Mouse (Mus musculus): Measurements from ENCODE around the gene Gm49354. TPM values are rescaled to one million over a fixed set of nuclear protein-coding genes. Genes with fewer than 3 reads are reported as not detected.
A peak's percentile ranks its signal among the peaks of the same experiment; 100 is the strongest.

The Gm49354 gene
- polyA plus RNA-seq, 2 experiments, result 0.35 TPM; not detected in 1

DNA sequence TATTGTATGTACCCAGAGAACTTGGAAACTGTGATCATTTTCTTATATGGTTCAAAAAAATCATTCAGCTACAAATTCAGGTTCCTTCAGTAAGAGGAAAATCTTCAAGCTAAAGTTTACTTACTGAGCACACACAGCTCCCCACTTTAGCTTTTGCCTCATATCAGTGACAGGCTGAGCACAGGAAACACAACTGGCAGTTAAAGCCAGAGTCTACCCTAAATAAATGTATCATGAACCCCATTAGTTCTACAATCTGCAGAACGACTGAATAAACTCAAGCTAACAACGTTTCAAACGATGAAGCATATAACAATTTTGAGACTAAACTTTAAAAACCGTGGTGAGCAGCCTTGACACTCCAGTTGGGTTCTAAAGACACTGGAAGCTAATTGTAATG, 35.3 kb upstream of the Gm49354 start:
- Histone ChIP-seq H3K27ac (peak overlapping the region; percentile 97), H3K4me3 (ENCODE audit: insufficient read depth in 1 of 2, low read depth in 2 of 2, low read length in 2 of 2) (peak overlapping the region in 1 of 2 experiments; percentile 78; a peak in 2 of 4 replicates), H3K9me3 (ENCODE audit: control insufficient read depth, low read length) (no peaks in the 10 kb centered on the region), H3K27me3 (ENCODE audit: control insufficient read depth, insufficient read depth, low read length) (no peaks in the 10 kb centered on the region), H3K9ac (replicated peaks) (peak overlapping the region; percentile 95), H3K4me2 (ENCODE audit: low read depth) (peak overlapping the region; percentile 98), H3K4me1 (replicated peaks; ENCODE audit: control insufficient read depth in 2 of 2, insufficient read depth in 2 of 2, low read length in 1 of 2) (peaks cover 56 to 57% of the 10 kb centered on the region in 2 experiments), H3K36me3 (replicated peaks; ENCODE audit: control insufficient read depth, insufficient read depth, low read depth) (peaks cover 90% of the 10 kb centered on the region)
- DNase-seq (ENCODE audit: low read depth in 3 of 3, low spot score in 3 of 3) (no peak), ATAC-seq (ENCODE audit: insufficient read depth) (no peak)
- WGBS (ENCODE audit: insufficient replicate concordance), result 54% methylated on average over 4 of the region's 4 CpGs
- TF ChIP-seq EP300 (IDR thresholded peaks at IDR 0.05; ENCODE audit: low read depth) (no peak), CTCF (IDR thresholded peaks at IDR 0.05; ENCODE audit: low read depth) (no peak)

DNA sequence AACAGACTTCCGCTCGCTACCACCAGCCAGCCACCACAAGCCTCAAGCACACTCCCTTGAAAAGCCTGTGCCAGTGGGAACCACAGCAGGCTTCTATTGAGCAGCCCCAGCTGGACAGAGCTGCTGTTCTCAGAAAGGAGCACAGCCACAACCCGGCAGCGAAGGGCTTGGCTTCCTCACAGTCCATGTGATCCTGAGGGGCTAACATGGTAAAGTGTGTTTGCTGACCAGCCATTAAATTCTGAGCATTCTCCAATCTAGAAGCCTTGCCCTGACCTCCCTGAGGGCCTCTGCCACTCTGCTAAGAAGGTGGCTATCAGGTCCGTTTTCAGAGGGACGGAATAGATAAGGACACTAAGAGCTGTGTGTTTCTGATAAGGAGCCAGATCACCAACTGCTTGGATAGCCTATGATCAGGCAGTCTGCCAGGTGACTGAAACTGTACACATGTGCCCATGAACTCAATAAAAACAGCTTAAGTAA, 32.1 kb upstream of the Gm49354 start:
- H3K9ac ChIP-seq (replicated peaks), result peak overlapping the region; percentile 65
- ATAC-seq (ENCODE audit: insufficient read depth) (peak; percentile 100), DNase-seq (ENCODE audit: low read depth in 3 of 3, low spot score in 3 of 3) (peak; percentile 89 to 94 (median 91))
- H3K4me2 ChIP-seq (ENCODE audit: low read depth), result peak overlapping the region; percentile 98
- 13% methylated on average over 6 of the region's 6 CpGs for WGBS (ENCODE audit: insufficient replicate concordance)
- H3K27ac ChIP-seq, result peak overlapping the region; percentile 97
- no peaks in the 10 kb centered on the region for H3K27me3 ChIP-seq (ENCODE audit: control insufficient read depth, insufficient read depth, low read length)
- TF ChIP-seq CTCF (IDR thresholded peaks at IDR 0.05; ENCODE audit: low read depth) (no peak), EP300 (IDR thresholded peaks at IDR 0.05; ENCODE audit: low read depth) (peak; percentile 99)
- no peaks in the 10 kb centered on the region for H3K9me3 ChIP-seq (ENCODE audit: control insufficient read depth, low read length)
- peak overlapping the region; percentile 43 to 53 for H3K4me3 ChIP-seq (ENCODE audit: insufficient read depth in 1 of 2, low read depth in 2 of 2, low read length in 2 of 2)
- peaks cover 94% of the 10 kb centered on the region for H3K36me3 ChIP-seq (replicated peaks; ENCODE audit: control insufficient read depth, insufficient read depth, low read depth)
- peaks cover 52 to 55% of the 10 kb centered on the region in 2 experiments for H3K4me1 ChIP-seq (replicated peaks; ENCODE audit: control insufficient read depth in 2 of 2, insufficient read depth in 2 of 2, low read length in 1 of 2)

DNA sequence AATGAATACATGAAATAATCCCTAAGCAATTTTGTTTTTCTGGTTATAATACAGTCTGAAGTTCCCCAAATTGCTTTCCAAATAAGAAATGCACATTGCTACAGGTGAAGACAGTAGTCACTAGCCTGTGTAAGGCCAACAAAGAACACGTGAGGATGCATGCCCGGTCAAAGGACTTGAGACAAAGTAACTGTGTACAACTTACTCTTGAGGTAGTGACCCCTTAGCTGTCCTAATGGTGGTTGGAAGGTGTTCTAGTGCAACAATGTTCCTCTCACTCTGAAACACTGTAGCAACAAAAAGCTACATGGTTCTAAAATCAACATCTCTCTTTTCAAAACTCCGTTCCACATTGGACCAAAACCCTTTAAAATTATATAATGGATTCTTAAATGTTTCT, 29.5 kb upstream of the Gm49354 start:
- ATAC-seq (ENCODE audit: insufficient read depth) (no peak), DNase-seq (ENCODE audit: low read depth in 3 of 3, low spot score in 3 of 3) (no peak)
- Histone ChIP-seq H3K36me3 (replicated peaks; ENCODE audit: control insufficient read depth, insufficient read depth, low read depth) (peaks cover 94% of the 10 kb centered on the region), H3K4me3 (ENCODE audit: insufficient read depth in 1 of 2, low read depth in 2 of 2, low read length in 2 of 2) (no peak overlapping the region), H3K27ac (no peak overlapping the region), H3K4me2 (ENCODE audit: low read depth) (no peak overlapping the region), H3K9ac (replicated peaks) (no peak overlapping the region), H3K4me1 (replicated peaks; ENCODE audit: control insufficient read depth in 2 of 2, insufficient read depth in 2 of 2, low read length in 1 of 2) (peaks cover 31 to 33% of the 10 kb centered on the region in 2 experiments), H3K9me3 (ENCODE audit: control insufficient read depth, low read length) (no peaks in the 10 kb centered on the region), H3K27me3 (ENCODE audit: control insufficient read depth, insufficient read depth, low read length) (no peaks in the 10 kb centered on the region)
- WGBS (ENCODE audit: insufficient replicate concordance), result 90% methylated on average over 3 of the region's 3 CpGs
- TF ChIP-seq EP300 (IDR thresholded peaks at IDR 0.05; ENCODE audit: low read depth), result no peak
- TF ChIP-seq CTCF (IDR thresholded peaks at IDR 0.05; ENCODE audit: low read depth), result no peak

DNA sequence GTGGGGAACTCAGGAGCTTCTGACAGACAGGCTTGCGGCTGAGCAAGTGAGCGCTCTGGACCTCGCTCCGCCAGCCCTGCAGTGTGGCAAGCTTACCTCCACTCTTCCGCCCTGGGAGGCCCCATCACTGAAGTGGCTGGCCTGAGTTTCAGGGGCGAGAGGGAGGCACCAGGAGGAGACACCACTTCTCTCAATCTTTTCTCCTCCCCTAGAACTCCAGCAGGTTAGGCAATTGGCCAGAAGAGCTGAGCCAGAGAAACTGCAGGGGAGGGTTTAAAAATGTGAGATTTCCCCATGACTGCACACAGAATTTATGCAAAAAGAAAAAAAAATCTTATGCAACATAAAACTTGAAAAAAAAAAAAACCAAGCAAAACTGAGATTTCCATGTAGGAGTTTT, 19.0 kb upstream of the Gm49354 start:
- DNase-seq (ENCODE audit: low read depth in 3 of 3, low spot score in 3 of 3) (no peak), ATAC-seq (ENCODE audit: insufficient read depth) (no peak)
- no peak overlapping the region for H3K4me2 ChIP-seq (ENCODE audit: low read depth)
- peaks cover 26 to 28% of the 10 kb centered on the region in 2 experiments for H3K4me1 ChIP-seq (replicated peaks; ENCODE audit: control insufficient read depth in 2 of 2, insufficient read depth in 2 of 2, low read length in 1 of 2)
- peaks cover 100% of the 10 kb centered on the region for H3K36me3 ChIP-seq (replicated peaks; ENCODE audit: control insufficient read depth, insufficient read depth, low read depth)
- no peak overlapping the region for H3K9ac ChIP-seq (replicated peaks)
- no peaks in the 10 kb centered on the region for H3K27me3 ChIP-seq (ENCODE audit: control insufficient read depth, insufficient read depth, low read length)
- H3K4me3 ChIP-seq (ENCODE audit: insufficient read depth in 1 of 2, low read depth in 2 of 2, low read length in 2 of 2), result no peak overlapping the region
- 86% methylated on average over 6 of the region's 6 CpGs for WGBS (ENCODE audit: insufficient replicate concordance)
- H3K27ac ChIP-seq, result no peak overlapping the region
- TF ChIP-seq EP300 (IDR thresholded peaks at IDR 0.05; ENCODE audit: low read depth) (no peak), CTCF (IDR thresholded peaks at IDR 0.05; ENCODE audit: low read depth) (no peak)
- H3K9me3 ChIP-seq (ENCODE audit: control insufficient read depth, low read length), result no peaks in the 10 kb centered on the region

DNA sequence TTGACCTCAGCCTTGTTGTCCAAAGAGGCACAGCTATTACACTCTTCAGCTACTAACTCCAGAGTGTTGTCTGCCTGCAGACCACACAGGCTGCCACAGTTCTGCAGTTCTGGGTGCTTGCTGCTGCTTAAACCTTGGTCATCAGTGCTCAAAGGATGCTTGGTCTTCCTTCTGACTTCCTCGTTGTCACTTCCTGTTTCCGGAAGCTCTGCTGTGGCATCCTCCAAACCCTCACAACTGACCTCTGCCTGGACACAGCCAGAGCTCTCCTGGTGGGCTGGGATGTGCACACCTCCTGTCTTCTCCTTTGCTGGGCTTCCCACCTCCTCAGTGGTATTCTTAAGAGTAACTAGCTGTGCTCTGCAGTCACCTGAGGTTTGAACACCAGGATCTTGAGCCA, 18.0 kb upstream of the Gm49354 start:
- TF ChIP-seq EP300 (IDR thresholded peaks at IDR 0.05; ENCODE audit: low read depth), result no peak
- no peak for TF ChIP-seq CTCF (IDR thresholded peaks at IDR 0.05; ENCODE audit: low read depth)
- DNase-seq (ENCODE audit: low read depth in 3 of 3, low spot score in 3 of 3), result no peak
- Histone ChIP-seq H3K4me3 (ENCODE audit: insufficient read depth in 1 of 2, low read depth in 2 of 2, low read length in 2 of 2) (no peak overlapping the region), H3K27me3 (ENCODE audit: control insufficient read depth, insufficient read depth, low read length) (no peaks in the 10 kb centered on the region), H3K27ac (no peak overlapping the region; the same call in 1 of the 2 replicates), H3K9ac (replicated peaks) (no peak overlapping the region), H3K36me3 (replicated peaks; ENCODE audit: control insufficient read depth, insufficient read depth, low read depth) (peaks cover 99% of the 10 kb centered on the region), H3K9me3 (ENCODE audit: control insufficient read depth, low read length) (no peaks in the 10 kb centered on the region), H3K4me2 (ENCODE audit: low read depth) (no peak overlapping the region), H3K4me1 (replicated peaks; ENCODE audit: control insufficient read depth in 2 of 2, insufficient read depth in 2 of 2, low read length in 1 of 2) (peaks cover 33 to 36% of the 10 kb centered on the region in 2 experiments)
- ATAC-seq (ENCODE audit: insufficient read depth), result no peak
- 60% methylated on average over 2 of the region's 2 CpGs for WGBS (ENCODE audit: insufficient replicate concordance)
